Mouse (Mus musculus) C2C12 (cell line): ENCODE measurements around the gene Tnfrsf1a.
"Not testable (repeated sequence)": the region's sequence is repeated elsewhere in the genome, so short reads cannot be mapped to it uniquely, and the experiment has no call there.

ENCODE experiments used
- CTCF ChIP-seq: IDR thresholded peaks from one replicate; pipeline ENCODE4 v1.5.1; 2011; ENCODE audit not compliant: control insufficient read depth, insufficient read depth, insufficient read length
- MAX ChIP-seq: IDR thresholded peaks from one replicate; pipeline ENCODE4 v1.6.1; 2011; ENCODE audit warnings: mild to moderate bottlenecking, control low read depth

DNA sequence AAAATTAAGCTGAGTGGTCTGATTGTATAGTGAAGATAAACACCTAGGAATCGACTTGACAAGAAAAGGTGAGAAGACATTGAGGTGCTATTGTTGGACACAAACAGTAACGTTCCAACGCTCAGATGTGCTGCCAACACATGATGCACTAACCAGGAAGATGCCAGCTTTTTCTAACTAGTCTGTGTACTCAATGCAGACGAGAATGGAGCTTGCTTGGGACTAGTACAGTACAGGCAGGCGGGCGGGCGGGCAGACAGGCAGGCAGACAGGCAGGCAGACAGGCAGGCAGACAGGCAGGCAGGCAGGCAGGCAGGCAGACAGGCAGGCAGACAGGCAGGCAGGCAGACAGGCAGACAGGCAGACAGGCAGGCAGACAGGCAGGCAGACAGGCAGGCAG, 44.8 kb upstream of the Tnfrsf1a start:
- TF ChIP-seq MAX, CTCF: not testable (repeated sequence)
